ENCODE assay signal across 24 mouse cellular contexts in genomic region chrX:100556026-100556425, GRCm38 (mm10). TPM values are rescaled to one million over a fixed set of nuclear protein-coding genes. Genes with fewer than 3 reads are reported as not detected.
"Had no signal": no experiment of that assay in that cellular context is flagged by ENCODE, and none has a peak within 500 bp of the region (broad histone marks: within the 10 kb centered on the region; RNA-seq: fewer than 3 reads in every experiment).

No protein-coding gene starts in this region.

- H3K27ac ChIP-seq: neural tube, embryonic 13.5 days; neural tube, embryonic 15.5 days; stomach, embryonic 15.5 days; stomach, postnatal 0 days had no signal

- H3K4me2 ChIP-seq: neural tube, embryonic 13.5 days; neural tube, embryonic 15.5 days; stomach, embryonic 15.5 days had no signal

- H3K36me3 ChIP-seq: neural tube, embryonic 13.5 days; neural tube, embryonic 15.5 days; stomach, embryonic 15.5 days had no signal

- H3K9me3 ChIP-seq: neural tube, embryonic 13.5 days; neural tube, embryonic 15.5 days; stomach, embryonic 15.5 days had no signal

- H3K4me1 ChIP-seq: neural tube, embryonic 13.5 days; neural tube, embryonic 15.5 days; stomach, embryonic 15.5 days had no signal

- H3K27me3 ChIP-seq: neural tube, embryonic 15.5 days; stomach, embryonic 15.5 days had no signal

- H3K9ac ChIP-seq: neural tube, embryonic 13.5 days; neural tube, embryonic 15.5 days; stomach, embryonic 15.5 days had no signal

- DNase-seq: right cerebral cortex, adult 18-20 months; right cerebral cortex, postnatal 14 days; right cerebral cortex, postnatal 25 days; right cerebral cortex, postnatal 4 days; spleen, adult 18-20 months; thymus, adult 18-20 months; thymus, adult 2 months; thymus, postnatal 14 days; thymus, postnatal 25 days; thymus, postnatal 36 days; thymus, postnatal 4 days had no signal

- H3K4me3 ChIP-seq: neural tube, embryonic 13.5 days; neural tube, embryonic 15.5 days; stomach, embryonic 15.5 days had no signal

RNA-seq across cellular contexts. Expression of gene Awat1, which starts 16.0 kb away (rescaled TPM):
- total RNA-seq: neutrophil, adult 5-6 weeks had no signal
- polyA plus RNA-seq: neural tube, embryonic 13.5 days; neural tube, embryonic 14.5 days; neural tube, embryonic 15.5 days; small intestine, adult 2 months; spleen, adult 2 months; stomach, embryonic 14.5 days; stomach, embryonic 15.5 days; stomach, embryonic 16.5 days; stomach, postnatal 0 days; testis, adult 2 months; thymus, postnatal 0 days; urinary bladder, adult 2 months had no signal

RNA-seq across cellular contexts. Expression of gene Dgat2l6, which starts 31.4 kb away (rescaled TPM):
- total RNA-seq: neutrophil, adult 5-6 weeks had no signal
- polyA plus RNA-seq: neural tube, embryonic 13.5 days; neural tube, embryonic 14.5 days; neural tube, embryonic 15.5 days; small intestine, adult 2 months; spleen, adult 2 months; stomach, embryonic 14.5 days; stomach, embryonic 15.5 days; stomach, embryonic 16.5 days; testis, adult 2 months; thymus, adult 2 months; thymus, postnatal 0 days; urinary bladder, adult 2 months had no signal

RNA-seq across cellular contexts. Expression of gene P2ry4, which starts 38.6 kb away (rescaled TPM):
- total RNA-seq: neutrophil, adult 5-6 weeks had no signal
- polyA plus RNA-seq: neural tube, embryonic 13.5 days; neural tube, embryonic 14.5 days; neural tube, embryonic 15.5 days; spleen, adult 2 months; stomach, embryonic 14.5 days; testis, adult 2 months; thymus, postnatal 0 days had no signal

RNA-seq across cellular contexts. Expression of gene Arr3, which starts 49.3 kb away (rescaled TPM):
- total RNA-seq: neutrophil, adult 5-6 weeks had no signal
- polyA plus RNA-seq: neural tube, embryonic 13.5 days; neural tube, embryonic 14.5 days; neural tube, embryonic 15.5 days; small intestine, adult 2 months; spleen, adult 2 months; stomach, embryonic 14.5 days; stomach, embryonic 15.5 days; stomach, embryonic 16.5 days; stomach, postnatal 0 days; testis, adult 2 months; thymus, adult 2 months; thymus, postnatal 0 days; urinary bladder, adult 2 months had no signal
